Mouse (Mus musculus) neural tube, postnatal 0 days (tissue): ENCODE measurements around the gene Pnmal1. TPM values are rescaled to one million over a fixed set of nuclear protein-coding genes. Genes with fewer than 3 reads are reported as not detected.

Source experiments
- polyA plus RNA-seq: library from polyadenylated mRNA; unstranded; fragments of >200 nt; fragmentation: Nextera tagmentation; extraction: Ambion mirVana; gene quantifications from 2 replicates; pipeline ENCODE4 v1.2.1, GENCODE M21; 2015

Gene Pnmal1
- 40.6 and 46.3 TPM in 2 replicates for polyA plus RNA-seq

DNA sequence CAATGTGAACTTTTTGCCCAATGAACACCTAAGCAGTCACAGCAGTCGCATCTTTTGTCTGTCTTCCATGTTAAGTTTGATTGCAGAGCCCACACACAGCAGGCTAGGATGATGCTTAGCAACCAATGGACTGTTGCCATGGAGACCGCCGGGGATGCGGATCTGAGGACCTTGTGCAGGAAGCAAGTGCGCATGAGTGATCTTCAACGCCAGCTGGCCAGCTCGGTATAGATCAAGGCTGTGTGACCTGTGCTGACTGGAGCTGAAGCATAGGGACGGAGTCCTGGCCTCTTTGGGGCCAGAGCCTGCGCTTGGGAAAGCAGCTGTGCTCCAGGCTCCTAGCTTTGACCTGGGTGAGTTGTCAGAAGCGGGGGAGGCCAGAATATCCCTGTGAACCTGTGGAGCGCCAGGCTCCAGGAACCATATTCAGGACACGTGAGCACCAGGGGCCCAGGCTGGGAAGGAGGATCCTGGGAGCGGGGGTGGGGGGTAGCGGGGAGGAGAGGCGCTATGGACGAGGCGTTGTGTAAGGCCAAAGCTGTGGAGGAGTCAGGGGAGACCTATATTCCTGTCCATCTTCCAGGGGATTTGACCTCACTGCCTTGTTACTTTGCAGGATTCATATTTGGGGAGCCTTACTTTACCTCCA lies at the start of gene Pnmal1:
Gene Pnmal1 (plus strand): TSS at position 141 of the 649 bp plus-strand sequence.

DNA sequence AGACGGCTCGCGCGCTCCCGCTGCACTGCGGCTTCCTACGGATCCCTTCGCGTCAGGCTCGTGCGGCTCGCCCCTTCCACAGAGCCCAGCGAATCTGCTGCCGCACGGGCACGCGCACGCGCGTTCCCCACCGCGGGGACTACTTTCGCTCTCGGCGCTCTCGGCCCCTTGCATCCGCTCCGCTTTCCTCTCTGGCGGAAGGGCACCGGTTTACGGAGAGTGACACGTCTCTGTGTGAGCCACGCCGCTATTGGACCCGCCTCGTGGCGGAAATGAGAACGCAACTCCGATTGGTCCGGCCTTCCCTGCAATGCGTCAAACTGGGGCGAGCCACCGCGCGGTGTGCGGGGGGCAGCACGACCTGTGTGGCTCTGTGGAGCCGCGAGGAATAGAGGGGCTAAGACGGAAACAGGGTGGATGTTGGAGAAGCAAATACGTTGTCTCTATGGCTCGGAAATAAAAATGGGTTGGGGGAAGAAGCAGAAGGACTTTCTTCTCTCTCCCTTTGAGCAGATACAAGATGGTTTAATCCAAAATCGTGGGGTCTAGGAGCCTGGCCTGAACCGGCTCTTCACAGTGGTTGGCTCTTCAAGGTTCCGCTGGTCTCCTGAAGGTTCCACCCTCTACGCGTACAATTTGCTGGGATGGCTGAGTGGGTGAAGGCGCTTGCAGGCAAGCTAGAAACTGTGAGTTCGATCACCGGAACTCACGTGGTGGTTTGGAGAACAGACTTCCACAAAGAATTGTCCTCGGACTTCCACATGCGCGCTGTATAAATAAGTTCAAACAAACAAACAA lies 35.2 kb upstream of the Pnmal1 start, which contains the start of gene Calm3:
Gene Calm3 (minus strand): TSS at position 78 of the 798 bp plus-strand sequence.

DNA sequence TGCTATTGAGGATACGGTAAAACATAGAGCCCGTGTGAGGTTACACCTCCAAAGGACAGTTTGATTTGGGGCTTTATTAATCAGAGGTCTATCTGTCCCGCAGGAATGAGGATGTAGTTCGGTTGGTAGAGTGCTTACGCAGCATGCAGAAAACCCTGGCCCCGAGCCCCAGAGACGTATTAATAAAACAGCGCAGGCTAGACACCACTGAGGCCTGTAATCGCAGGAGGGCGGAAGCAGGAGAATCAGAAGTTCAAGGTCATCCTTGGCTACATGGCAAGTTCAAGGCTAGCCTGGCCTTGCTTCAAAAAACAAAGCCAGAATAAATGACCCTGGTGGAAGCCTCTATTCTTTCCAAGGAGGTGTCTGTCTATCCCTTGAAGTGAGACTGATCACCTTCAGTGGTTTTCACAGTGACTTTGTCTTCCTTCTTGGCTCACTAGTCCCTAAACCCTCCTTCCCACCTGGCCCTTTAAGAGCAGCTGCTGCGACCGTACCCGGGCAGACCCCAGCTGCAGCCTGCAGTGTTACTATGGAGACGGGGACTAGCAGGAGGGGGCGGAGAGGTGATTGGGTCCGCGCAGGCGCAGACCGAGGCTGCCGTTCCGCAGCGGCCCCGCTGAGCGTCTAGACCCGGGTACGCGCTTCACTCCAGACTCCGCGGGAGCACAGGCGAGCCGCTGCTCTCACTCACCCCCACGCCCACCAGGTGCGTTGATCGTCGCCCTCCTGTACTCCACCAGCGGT lies 15.2 kb upstream of the Pnmal1 start, which contains the start of gene Pnmal2:
Gene Pnmal2 (plus strand): TSS at position 622 of the 747 bp plus-strand sequence.

DNA sequence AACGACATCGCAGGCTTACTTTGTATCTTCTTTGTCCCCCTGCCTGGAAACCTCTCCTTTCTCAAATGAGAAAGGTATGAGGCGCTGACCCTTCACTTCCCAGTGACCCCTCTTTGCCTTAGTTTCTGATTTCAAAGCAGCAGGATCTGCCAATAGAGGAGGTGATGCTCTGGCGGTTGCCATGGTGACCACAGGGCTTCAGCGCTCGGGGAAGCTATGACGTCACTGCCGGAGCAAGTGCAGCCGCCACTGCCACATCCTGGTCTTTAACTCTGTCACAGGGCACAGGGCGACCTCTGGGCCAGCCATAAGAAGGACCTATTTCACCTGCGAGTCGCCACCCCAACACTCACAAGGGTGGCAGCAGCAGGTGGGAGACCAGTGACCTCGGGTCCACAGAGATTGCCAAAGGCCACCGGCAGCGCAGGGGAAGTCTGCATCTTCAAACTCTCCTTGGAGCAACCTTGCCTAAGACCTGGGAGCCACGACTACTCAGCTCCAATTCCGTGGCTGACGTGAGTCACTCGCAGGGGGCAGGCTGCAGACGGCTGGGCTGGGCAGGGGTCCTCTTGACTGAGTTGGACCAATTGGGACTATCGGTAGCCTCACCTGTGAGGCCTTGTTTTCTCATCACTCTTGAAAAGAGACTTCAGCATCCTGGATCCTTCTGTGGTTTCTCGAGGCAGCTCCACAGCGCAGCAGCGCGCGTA lies 23.5 kb downstream of the Pnmal1 start, which contains the start of gene Gm42372:
Gene Gm42372 (plus strand): TSS at position 228 of the 710 bp plus-strand sequence.

DNA sequence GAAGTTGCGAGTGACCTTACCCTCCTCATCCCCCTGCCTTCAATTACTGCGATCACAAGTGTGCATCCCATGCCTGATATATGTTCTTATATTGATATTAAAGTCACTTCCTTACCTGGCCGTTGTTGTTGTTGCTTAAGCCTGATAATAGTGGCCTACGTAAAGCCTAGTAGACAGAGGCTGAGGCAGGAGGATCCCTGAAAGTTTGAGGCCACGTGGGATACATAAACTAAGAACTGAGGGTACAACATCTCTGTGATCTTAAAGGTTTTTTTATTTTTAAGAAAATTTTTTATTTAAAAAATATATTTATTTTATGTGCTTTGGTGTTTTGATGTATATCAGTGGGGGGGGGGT lies 33.0 kb downstream of the Pnmal1 start, which contains the start of gene Ccdc8:
Gene Ccdc8 (plus strand): TSS at position 258 of the 357 bp plus-strand sequence.

Other genes starting within 250 kb of the Pnmal1 start
- gene Ceacam9, start 237.8 kb upstream of the Pnmal1 start, polyA plus RNA-seq = 0.33 and 0.57 TPM in 2 replicates
- gene Ap2s1, start 221.3 kb upstream of the Pnmal1 start, polyA plus RNA-seq = 513 and 574 TPM in 2 replicates
- 8.7 and 10.1 TPM in 2 replicates for gene Slc1a5, start 178.3 kb upstream of the Pnmal1 start, polyA plus RNA-seq
- 121 and 149 TPM in 2 replicates for gene Strn4, start 143.8 kb upstream of the Pnmal1 start, polyA plus RNA-seq
- gene Fkrp, start 142.9 kb upstream of the Pnmal1 start, polyA plus RNA-seq = 43.6 and 49.7 TPM in 2 replicates
- 5.4 and 6.6 TPM in 2 replicates for gene Prkd2, start 116.8 kb upstream of the Pnmal1 start, polyA plus RNA-seq
- gene Dact3, start 84.4 kb upstream of the Pnmal1 start, polyA plus RNA-seq = 11.2 and 15.7 TPM in 2 replicates
- gene Gng8, start 67.9 kb upstream of the Pnmal1 start, polyA plus RNA-seq = 1.5 and 1.8 TPM in 2 replicates
- gene Ptgir, start 53.2 kb upstream of the Pnmal1 start, polyA plus RNA-seq = 0.37 TPM in 1 of 2 replicates, not detected in the other
- 389 and 426 TPM in 2 replicates for gene Calm3, start 35.6 kb upstream of the Pnmal1 start, polyA plus RNA-seq
- gene Pnmal2, start 15.0 kb upstream of the Pnmal1 start, polyA plus RNA-seq = 148 and 154 TPM in 2 replicates
- gene Gm42372, start 23.4 kb downstream of the Pnmal1 start, polyA plus RNA-seq = 10.7 and 12.8 TPM in 2 replicates
- 2.6 and 3.3 TPM in 2 replicates for gene Ccdc8, start 33.0 kb downstream of the Pnmal1 start, polyA plus RNA-seq
- 126 and 135 TPM in 2 replicates for gene Ppp5c, start 68.2 kb downstream of the Pnmal1 start, polyA plus RNA-seq
- gene Hif3a, start 102.7 kb downstream of the Pnmal1 start, polyA plus RNA-seq = 3.0 and 4.4 TPM in 2 replicates
- gene Psg16, start 114.4 kb downstream of the Pnmal1 start, polyA plus RNA-seq = 3.8 and 4.6 TPM in 2 replicates
- gene Ceacam3, start 190.6 kb downstream of the Pnmal1 start, polyA plus RNA-seq = not detected in 2 replicates
- gene Psg29, start 243.8 kb downstream of the Pnmal1 start, polyA plus RNA-seq = not detected in 2 replicates